Mouse (Mus musculus): ENCODE measurements around the gene Arvcf. TPM values are rescaled to one million over a fixed set of nuclear protein-coding genes. Genes with fewer than 3 reads are reported as not detected.

The Arvcf gene
- total and polyA plus RNA-seq, 2 experiments from 2014 or later = 54.5 to 219 TPM

DNA sequence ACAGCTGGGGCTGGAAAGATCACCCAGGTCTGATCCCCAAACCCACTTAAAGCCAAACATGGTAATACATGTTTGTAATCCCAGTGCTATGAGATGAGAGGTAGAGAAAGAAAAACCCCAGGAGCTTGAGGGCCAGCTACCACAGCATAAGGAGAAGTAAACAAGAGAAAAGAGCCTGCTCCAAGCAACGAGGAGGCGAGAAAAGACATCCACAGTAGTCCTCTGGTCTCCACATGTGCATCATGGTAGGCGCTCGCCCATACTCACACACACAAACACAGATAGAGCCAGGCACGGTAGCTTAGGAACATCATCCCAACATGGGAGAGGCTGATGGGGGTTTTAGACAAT lies 75.9 kb downstream of the Arvcf start:
- 87% methylated on average over 5 of the region's 5 CpGs for WGBS
- 0 out of 2 replicates have a peak, but pooled peaks cover 8% of the 10 kb centered on the region for H3K4me1 ChIP-seq (ENCODE audit: insufficient read depth, low read length)
- H3K27ac ChIP-seq (ENCODE audit: low read depth, low read length) = no peak overlapping the region
- TF ChIP-seq CTCF (IDR thresholded peaks at IDR 0.05) = no peak
- no peak overlapping the region for H3K4me3 ChIP-seq (ENCODE audit: low read depth, low read length)
- no peak overlapping the region for H3K9ac ChIP-seq (replicated peaks; ENCODE audit: low read length, poor library complexity, severe bottlenecking)
- DNase-seq (ENCODE audit: low spot score) (no peak), ATAC-seq (ENCODE audit: low FRiP score) (no peak)
- 0 out of 2 replicates have a peak, but pooled peaks cover 3% of the 10 kb centered on the region for H3K36me3 ChIP-seq (ENCODE audit: insufficient read depth, low read length)
- no peak overlapping the region for H3K4me2 ChIP-seq (ENCODE audit: low read depth, low read length, poor library complexity, severe bottlenecking)
- H3K27me3 ChIP-seq (ENCODE audit: insufficient read depth, low read length) = no peaks in the 10 kb centered on the region
- H3K9me3 ChIP-seq (ENCODE audit: low read length) = no peaks in the 10 kb centered on the region

DNA sequence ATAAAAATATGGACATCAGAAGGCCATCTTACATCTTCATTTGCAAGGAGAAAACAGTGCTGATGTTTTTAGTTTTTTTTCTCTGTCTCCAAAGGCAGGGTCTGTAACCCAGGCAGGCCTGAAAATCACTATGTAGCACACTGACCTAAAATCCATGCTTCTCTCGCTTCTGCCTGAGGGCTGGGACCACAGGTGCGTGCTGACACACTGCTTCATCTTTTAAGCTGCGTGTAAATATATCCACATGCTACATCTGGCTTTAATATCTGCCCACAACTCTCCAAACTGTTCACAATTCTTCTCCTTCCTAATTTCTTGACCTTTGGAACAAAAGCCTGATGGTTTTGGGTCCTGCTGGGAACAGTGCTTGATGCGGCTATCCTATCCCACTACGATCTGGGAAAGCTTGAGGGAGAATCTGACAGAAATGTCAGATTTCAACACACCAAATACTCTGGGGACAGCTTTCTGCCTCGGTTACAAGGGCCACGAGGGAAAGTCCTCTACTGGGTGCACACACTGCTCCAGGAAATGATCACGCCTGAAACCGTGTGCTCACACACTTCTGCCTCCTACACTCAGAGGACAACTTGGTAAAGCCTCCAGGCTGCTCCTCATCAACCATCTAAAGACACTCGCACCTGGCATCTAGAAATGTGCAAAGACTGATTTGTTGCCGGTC lies 76.5 kb downstream of the Arvcf start:
- no peak for ATAC-seq (ENCODE audit: low FRiP score)
- H3K27ac ChIP-seq (ENCODE audit: low read depth, low read length) = 0 out of 2 replicates have a peak overlapping the region, but pooled peaks have one; percentile 18
- H3K27me3 ChIP-seq (ENCODE audit: insufficient read depth, low read length) = no peaks in the 10 kb centered on the region
- H3K9ac ChIP-seq (replicated peaks; ENCODE audit: low read length, poor library complexity, severe bottlenecking) = peak overlapping the region; percentile 33; the same call in 1 of the 2 replicates
- no peaks in the 10 kb centered on the region for H3K9me3 ChIP-seq (ENCODE audit: low read length)
- H3K4me1 ChIP-seq (ENCODE audit: insufficient read depth, low read length) = 0 out of 2 replicates have a peak, but pooled peaks cover 8% of the 10 kb centered on the region
- DNase-seq (ENCODE audit: low spot score) = no peak
- 66% methylated on average over 11 of the region's 11 CpGs for WGBS
- TF ChIP-seq CTCF (IDR thresholded peaks at IDR 0.05) = no peak
- H3K4me3 ChIP-seq (ENCODE audit: low read depth, low read length) = no peak overlapping the region
- H3K4me2 ChIP-seq (ENCODE audit: low read depth, low read length, poor library complexity, severe bottlenecking) = peak overlapping the region; percentile 24; the same call in 1 of the 2 replicates
- 0 out of 2 replicates have a peak, but pooled peaks cover 3% of the 10 kb centered on the region for H3K36me3 ChIP-seq (ENCODE audit: insufficient read depth, low read length)

DNA sequence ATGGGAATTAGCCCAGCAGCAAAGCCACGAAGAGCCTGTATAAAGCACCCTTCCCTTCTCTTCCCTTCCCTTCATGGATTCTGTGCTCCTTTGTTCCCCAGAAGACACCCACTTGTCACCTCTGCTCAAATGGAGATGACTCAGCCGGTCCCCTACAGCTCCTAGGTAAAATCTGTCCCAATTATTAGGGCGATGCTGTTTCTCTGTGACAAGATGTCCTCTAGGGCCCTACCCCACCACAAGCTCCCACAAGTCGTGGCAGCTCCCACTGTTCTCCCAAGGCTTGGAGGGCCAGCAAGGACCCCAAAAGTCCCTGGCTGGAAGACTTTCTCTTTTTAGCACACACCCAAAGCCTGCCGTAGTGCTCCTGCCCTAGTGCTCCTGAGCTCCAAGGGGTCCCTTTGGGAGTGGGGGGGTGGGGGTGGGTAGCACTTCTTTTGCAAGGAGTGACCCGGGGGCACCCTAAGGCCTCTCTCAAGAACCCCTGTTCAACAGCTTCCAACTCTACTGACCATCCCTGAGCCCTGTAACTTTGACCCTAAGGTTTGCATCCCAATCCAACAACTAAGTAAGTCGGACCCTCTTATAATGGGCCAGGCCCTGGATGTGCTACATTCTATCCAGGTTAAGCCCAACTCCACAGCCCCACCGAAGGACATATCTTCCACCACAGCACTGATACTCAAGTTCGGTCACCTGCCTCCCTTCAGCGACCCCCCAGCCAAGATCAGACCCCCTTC lies 77.7 kb downstream of the Arvcf start:
- WGBS = 16% methylated on average over 10 of the region's 10 CpGs
- H3K4me2 ChIP-seq (ENCODE audit: low read depth, low read length, poor library complexity, severe bottlenecking) = peak overlapping the region; percentile 90
- 0 out of 2 replicates have a peak, but pooled peaks cover 3% of the 10 kb centered on the region for H3K36me3 ChIP-seq (ENCODE audit: insufficient read depth, low read length)
- H3K9ac ChIP-seq (replicated peaks; ENCODE audit: low read length, poor library complexity, severe bottlenecking) = peak overlapping the region; percentile 93
- peak overlapping the region; percentile 81 for H3K4me3 ChIP-seq (ENCODE audit: low read depth, low read length)
- H3K4me1 ChIP-seq (ENCODE audit: insufficient read depth, low read length) = 0 out of 2 replicates have a peak, but pooled peaks cover 8% of the 10 kb centered on the region
- no peaks in the 10 kb centered on the region for H3K9me3 ChIP-seq (ENCODE audit: low read length)
- no peaks in the 10 kb centered on the region for H3K27me3 ChIP-seq (ENCODE audit: insufficient read depth, low read length)
- H3K27ac ChIP-seq (ENCODE audit: low read depth, low read length) = peak overlapping the region; percentile 83
- DNase-seq (ENCODE audit: low spot score) (no peak), ATAC-seq (ENCODE audit: low FRiP score) (peak; percentile 31)
- no peak for TF ChIP-seq CTCF (IDR thresholded peaks at IDR 0.05)

- H3K9me3 ChIP-seq (ENCODE audit: low read length) = no peaks in the 10 kb centered on the region
- H3K36me3 ChIP-seq (ENCODE audit: insufficient read depth, low read length) = 0 out of 2 replicates have a peak, but pooled peaks cover 3% of the 10 kb centered on the region
- H3K27me3 ChIP-seq (ENCODE audit: insufficient read depth, low read length) = no peaks in the 10 kb centered on the region
- H3K9ac ChIP-seq (replicated peaks; ENCODE audit: low read length, poor library complexity, severe bottlenecking) = peak within 1 kb of the TSS; percentile 93
- peak; percentile 65 for TF ChIP-seq CTCF (IDR thresholded peaks at IDR 0.05)
- H3K4me1 ChIP-seq (ENCODE audit: insufficient read depth, low read length) = 0 out of 2 replicates have a peak, but pooled peaks cover 8% of the 10 kb centered on the region
- peak; percentile 52 for DNase-seq (ENCODE audit: low spot score)
- WGBS = under 1% methylated on average over 44 of the region's 52 CpGs
- H3K4me3 ChIP-seq (ENCODE audit: low read depth, low read length) = peak within 1 kb of the TSS; percentile 81
- ATAC-seq (ENCODE audit: low FRiP score) = peak; percentile 87
- H3K27ac ChIP-seq (ENCODE audit: low read depth, low read length) = peak within 1 kb of the TSS; percentile 83
- peak within 1 kb of the TSS; percentile 90 for H3K4me2 ChIP-seq (ENCODE audit: low read depth, low read length, poor library complexity, severe bottlenecking)
Observed at GRCm38 (mm10) chr16:18426215-18426791, 78.3 kb downstream of the Arvcf start, which contains the start of gene Txnrd2. Gene Txnrd2 (plus strand): TSS chr16:18426384.

GRCm38 (mm10) chr16:18426802-18427280 lies 78.9 kb downstream of the Arvcf start, which contains the start of gene Comt:
Gene Comt (minus strand): TSS chr16:18426852.
- 61% methylated on average over 5 of the region's 5 CpGs for WGBS

More at GRCm38 (mm10) chr16:18426802-18427280, 78.9 kb downstream of the Arvcf start, which contains the start of gene Comt:
- Histone ChIP-seq H3K4me3 (ENCODE audit: low read depth, low read length) (peak within 1 kb of the TSS; percentile 81), H3K27me3 (ENCODE audit: insufficient read depth, low read length) (no peaks in the 10 kb centered on the region), H3K4me1 (ENCODE audit: insufficient read depth, low read length) (0 out of 2 replicates have a peak, but pooled peaks cover 8% of the 10 kb centered on the region), H3K9me3 (ENCODE audit: low read length) (no peaks in the 10 kb centered on the region), H3K9ac (replicated peaks; ENCODE audit: low read length, poor library complexity, severe bottlenecking) (peak within 1 kb of the TSS; percentile 93), H3K27ac (ENCODE audit: low read depth, low read length) (peak within 1 kb of the TSS; percentile 83), H3K36me3 (ENCODE audit: insufficient read depth, low read length) (0 out of 2 replicates have a peak, but pooled peaks cover 3% of the 10 kb centered on the region), H3K4me2 (ENCODE audit: low read depth, low read length, poor library complexity, severe bottlenecking) (peak within 1 kb of the TSS; percentile 90)
- DNase-seq (ENCODE audit: low spot score) = no peak
- 0 out of 2 replicates have a peak, but pooled peaks have one; percentile 9 for ATAC-seq (ENCODE audit: low FRiP score)
- no peak for TF ChIP-seq CTCF (IDR thresholded peaks at IDR 0.05)

All from midbrain, postnatal 0 days (tissue).